Mouse (Mus musculus): ENCODE measurements around the gene Stk24. TPM values are rescaled to one million over a fixed set of nuclear protein-coding genes. Genes with fewer than 3 reads are reported as not detected.

Gene Stk24
- polyA plus RNA-seq, 1 experiment: 7.8 TPM

- no peaks in the 10 kb centered on the region; the same call in 1 of the 2 replicates for H3K4me1 ChIP-seq (ENCODE audit: control insufficient read depth)
- H3K9me3 ChIP-seq (ENCODE audit: control insufficient read depth, low read length): no peaks in the 10 kb centered on the region
- no peak for TF ChIP-seq GATA1 (IDR thresholded peaks at IDR 0.05; ENCODE audit: low read length)
- TF ChIP-seq TAL1 (IDR thresholded peaks at IDR 0.05; ENCODE audit: low read length): no peak
- peaks cover 13% of the 10 kb centered on the region; the same call in 1 of the 2 replicates for H3K36me3 ChIP-seq (ENCODE audit: control insufficient read depth)
- no peaks in the 10 kb centered on the region for H3K27me3 ChIP-seq (ENCODE audit: control insufficient read depth)
- H3K4me3 ChIP-seq (replicated peaks): no peak overlapping the region
Observed at GRCm38 (mm10) chr14:121276016-121276415, 103.8 kb downstream of the Stk24 start.

DNA sequence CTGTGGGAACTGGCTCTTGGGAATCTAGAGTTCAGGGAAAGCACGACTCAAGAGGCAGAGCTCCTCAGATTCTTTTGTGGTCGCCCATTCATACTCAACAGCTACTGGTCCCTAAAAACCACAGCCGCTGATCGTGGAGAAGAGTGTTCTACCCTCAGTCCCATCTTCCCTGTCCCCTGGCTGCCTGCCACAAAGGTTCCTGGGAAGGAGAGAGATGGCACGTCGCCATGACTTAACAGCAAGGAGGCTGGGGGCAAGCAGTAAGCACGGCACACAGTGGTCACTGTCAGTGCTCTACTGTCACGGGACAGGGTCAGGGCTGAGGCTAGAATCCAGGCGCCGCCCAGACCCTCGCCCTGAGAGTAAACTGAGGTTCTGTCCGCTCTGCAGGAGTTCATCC is 104.8 kb downstream of the Stk24 start:
- Histone ChIP-seq H3K4me3 (replicated peaks) (no peak overlapping the region), H3K9me3 (ENCODE audit: control insufficient read depth, low read length) (no peaks in the 10 kb centered on the region), H3K4me1 (ENCODE audit: control insufficient read depth) (no peaks in the 10 kb centered on the region; the same call in 1 of the 2 replicates), H3K36me3 (ENCODE audit: control insufficient read depth) (peaks cover 9% of the 10 kb centered on the region; the same call in 1 of the 2 replicates), H3K27me3 (ENCODE audit: control insufficient read depth) (no peaks in the 10 kb centered on the region)
- no peak for TF ChIP-seq TAL1 (IDR thresholded peaks at IDR 0.05; ENCODE audit: low read length)
- no peak for TF ChIP-seq GATA1 (IDR thresholded peaks at IDR 0.05; ENCODE audit: low read length)

- Histone ChIP-seq H3K9me3 (ENCODE audit: control insufficient read depth, low read length) (no peaks in the 10 kb centered on the region), H3K4me3 (replicated peaks) (no peak overlapping the region), H3K36me3 (ENCODE audit: control insufficient read depth) (peaks cover 7% of the 10 kb centered on the region; the same call in 1 of the 2 replicates), H3K4me1 (ENCODE audit: control insufficient read depth) (no peaks in the 10 kb centered on the region), H3K27me3 (ENCODE audit: control insufficient read depth) (no peaks in the 10 kb centered on the region)
- TF ChIP-seq GATA1 (IDR thresholded peaks at IDR 0.05; ENCODE audit: low read length): no peak
- no peak for TF ChIP-seq TAL1 (IDR thresholded peaks at IDR 0.05; ENCODE audit: low read length)
Observed at GRCm38 (mm10) chr14:121270490-121270889, 109.3 kb downstream of the Stk24 start.

- Histone ChIP-seq H3K36me3 (ENCODE audit: control insufficient read depth) (peaks cover 4% of the 10 kb centered on the region; the same call in 1 of the 2 replicates), H3K4me1 (ENCODE audit: control insufficient read depth) (no peaks in the 10 kb centered on the region), H3K9me3 (ENCODE audit: control insufficient read depth, low read length) (no peaks in the 10 kb centered on the region), H3K4me3 (replicated peaks) (no peak overlapping the region), H3K27me3 (ENCODE audit: control insufficient read depth) (no peaks in the 10 kb centered on the region)
- no peak for TF ChIP-seq GATA1 (IDR thresholded peaks at IDR 0.05; ENCODE audit: low read length)
- TF ChIP-seq TAL1 (IDR thresholded peaks at IDR 0.05; ENCODE audit: low read length): no peak
Observed at GRCm38 (mm10) chr14:121267801-121268200, 112.0 kb downstream of the Stk24 start.

DNA sequence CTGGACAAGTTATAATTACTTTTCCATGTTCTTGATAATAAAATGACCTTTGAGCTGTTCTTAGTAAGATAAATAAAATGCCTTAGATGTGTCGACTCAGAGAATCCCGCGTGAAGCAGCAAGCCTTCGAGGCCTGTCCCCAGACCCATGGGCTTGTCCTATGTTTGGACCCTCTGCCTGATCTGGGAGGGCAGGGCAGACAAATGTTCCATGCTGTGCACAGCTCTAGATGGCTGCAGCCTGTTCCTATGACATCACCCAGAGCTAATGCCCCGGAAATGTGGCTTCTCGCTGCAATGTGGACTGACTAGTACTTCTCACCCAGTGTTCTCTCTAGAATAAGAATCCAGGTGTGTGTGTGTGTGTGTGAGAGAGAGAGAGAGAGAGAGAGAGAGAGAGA is 115.4 kb downstream of the Stk24 start:
- TF ChIP-seq GATA1 (IDR thresholded peaks at IDR 0.05; ENCODE audit: low read length) (no peak), TAL1 (IDR thresholded peaks at IDR 0.05; ENCODE audit: low read length) (no peak)
- no peaks in the 10 kb centered on the region for H3K27me3 ChIP-seq (ENCODE audit: control insufficient read depth)
- H3K36me3 ChIP-seq (ENCODE audit: control insufficient read depth): no peaks in the 10 kb centered on the region; the same call in 1 of the 2 replicates
- H3K9me3 ChIP-seq (ENCODE audit: control insufficient read depth, low read length): no peaks in the 10 kb centered on the region
- H3K4me3 ChIP-seq (replicated peaks): no peak overlapping the region
- H3K4me1 ChIP-seq (ENCODE audit: control insufficient read depth): no peaks in the 10 kb centered on the region

DNA sequence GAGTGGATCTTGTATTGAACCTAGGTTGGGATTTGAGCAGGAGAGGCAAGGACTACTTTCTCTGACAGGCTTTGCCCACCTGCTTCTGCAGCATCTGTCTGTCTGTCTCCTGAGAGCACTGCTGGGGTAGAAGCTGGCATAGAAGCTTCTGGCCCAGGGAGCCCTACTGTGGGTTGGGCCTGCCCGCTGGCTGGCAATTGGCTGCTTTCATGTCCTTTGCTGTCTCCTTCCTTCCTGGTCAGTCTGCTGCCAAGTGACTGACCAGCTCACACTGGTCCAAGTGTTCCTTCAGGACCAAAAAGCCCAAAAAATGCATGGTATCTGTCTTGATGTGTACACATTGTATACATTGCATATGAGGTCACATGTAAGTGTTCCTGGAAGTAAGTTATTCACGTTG is 115.9 kb downstream of the Stk24 start:
- Histone ChIP-seq H3K4me3 (replicated peaks) (no peak overlapping the region), H3K27me3 (ENCODE audit: control insufficient read depth) (no peaks in the 10 kb centered on the region), H3K36me3 (ENCODE audit: control insufficient read depth) (no peaks in the 10 kb centered on the region; the same call in 1 of the 2 replicates), H3K9me3 (ENCODE audit: control insufficient read depth, low read length) (no peaks in the 10 kb centered on the region), H3K4me1 (ENCODE audit: control insufficient read depth) (no peaks in the 10 kb centered on the region)
- no peak for TF ChIP-seq TAL1 (IDR thresholded peaks at IDR 0.05; ENCODE audit: low read length)
- TF ChIP-seq GATA1 (IDR thresholded peaks at IDR 0.05; ENCODE audit: low read length): no peak

DNA sequence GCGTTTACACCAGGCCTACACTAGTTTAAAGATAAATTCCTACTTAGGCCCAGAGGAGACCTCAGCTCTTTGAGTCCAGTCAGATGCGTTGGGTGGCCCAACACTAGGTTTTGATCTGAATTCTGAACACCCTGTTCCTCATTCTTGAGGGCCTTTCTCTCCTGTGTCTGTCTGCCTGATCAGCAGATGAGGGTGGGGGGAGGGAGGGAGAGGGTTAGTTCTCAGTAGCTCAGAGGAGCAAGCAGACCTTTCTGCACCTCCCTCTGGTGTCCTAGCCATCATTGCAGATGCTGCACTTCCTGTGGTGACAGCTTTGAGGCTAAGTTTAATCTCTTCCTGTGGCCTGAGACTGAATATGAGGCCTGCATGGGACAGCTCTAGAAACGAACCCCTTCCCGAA is 117.2 kb downstream of the Stk24 start:
- no peaks in the 10 kb centered on the region for H3K27me3 ChIP-seq (ENCODE audit: control insufficient read depth)
- no peaks in the 10 kb centered on the region for H3K9me3 ChIP-seq (ENCODE audit: control insufficient read depth, low read length)
- no peaks in the 10 kb centered on the region for H3K4me1 ChIP-seq (ENCODE audit: control insufficient read depth)
- TF ChIP-seq GATA1 (IDR thresholded peaks at IDR 0.05; ENCODE audit: low read length) (no peak), TAL1 (IDR thresholded peaks at IDR 0.05; ENCODE audit: low read length) (no peak)
- H3K4me3 ChIP-seq (replicated peaks): no peak overlapping the region
- H3K36me3 ChIP-seq (ENCODE audit: control insufficient read depth): no peaks in the 10 kb centered on the region; the same call in 1 of the 2 replicates

GRCm38 (mm10) chr14:121261229-121261879 is 118.5 kb downstream of the Stk24 start:
- Histone ChIP-seq H3K36me3 (ENCODE audit: control insufficient read depth) (no peaks in the 10 kb centered on the region; the same call in 1 of the 2 replicates), H3K4me3 (replicated peaks) (no peak overlapping the region), H3K4me1 (ENCODE audit: control insufficient read depth) (no peaks in the 10 kb centered on the region), H3K27me3 (ENCODE audit: control insufficient read depth) (no peaks in the 10 kb centered on the region), H3K9me3 (ENCODE audit: control insufficient read depth, low read length) (no peaks in the 10 kb centered on the region)
- no peak for TF ChIP-seq GATA1 (IDR thresholded peaks at IDR 0.05; ENCODE audit: low read length)
- no peak for TF ChIP-seq TAL1 (IDR thresholded peaks at IDR 0.05; ENCODE audit: low read length)

DNA sequence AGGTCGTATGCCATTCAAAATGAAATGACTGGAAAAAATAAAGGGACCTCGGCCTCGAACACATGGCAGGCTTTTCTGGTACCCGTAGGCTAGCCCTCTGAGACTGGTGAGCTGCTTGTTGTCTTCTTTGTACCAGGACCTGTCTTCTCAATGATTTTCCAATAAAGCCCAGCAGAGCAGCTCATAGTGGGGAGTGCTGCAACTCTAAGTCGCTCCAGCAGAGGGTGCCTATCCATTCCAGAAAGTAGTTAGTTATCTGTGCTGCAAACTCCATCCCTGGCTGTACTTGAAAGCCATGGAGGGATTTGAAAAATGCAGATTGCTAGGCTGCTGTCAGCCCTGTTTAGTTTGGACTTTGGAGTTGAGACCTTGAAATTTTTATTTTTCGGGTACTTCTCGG is 120.0 kb downstream of the Stk24 start:
- H3K27me3 ChIP-seq (ENCODE audit: control insufficient read depth): no peaks in the 10 kb centered on the region
- TF ChIP-seq TAL1 (IDR thresholded peaks at IDR 0.05; ENCODE audit: low read length): no peak
- TF ChIP-seq GATA1 (IDR thresholded peaks at IDR 0.05; ENCODE audit: low read length): no peak
- no peaks in the 10 kb centered on the region for H3K4me1 ChIP-seq (ENCODE audit: control insufficient read depth)
- H3K4me3 ChIP-seq (replicated peaks): no peak overlapping the region
- no peaks in the 10 kb centered on the region for H3K9me3 ChIP-seq (ENCODE audit: control insufficient read depth, low read length)
- no peaks in the 10 kb centered on the region; the same call in 1 of the 2 replicates for H3K36me3 ChIP-seq (ENCODE audit: control insufficient read depth)
